Mouse (Mus musculus): ENCODE data around the gene Kcnj9. TPM values are rescaled to one million over a fixed set of nuclear protein-coding genes. Genes with fewer than 3 reads are reported as not detected.

The Kcnj9 gene
- 0.16 TPM in 1 of 4 replicates, not detected in the others for total RNA-seq (2023; ENCODE audit: inconsistent age)

GRCm38 (mm10) chr1:172329131-172329530, at the start of gene Kcnj9:
Gene Kcnj9 (minus strand): TSS chr1:172329318.

DNA sequence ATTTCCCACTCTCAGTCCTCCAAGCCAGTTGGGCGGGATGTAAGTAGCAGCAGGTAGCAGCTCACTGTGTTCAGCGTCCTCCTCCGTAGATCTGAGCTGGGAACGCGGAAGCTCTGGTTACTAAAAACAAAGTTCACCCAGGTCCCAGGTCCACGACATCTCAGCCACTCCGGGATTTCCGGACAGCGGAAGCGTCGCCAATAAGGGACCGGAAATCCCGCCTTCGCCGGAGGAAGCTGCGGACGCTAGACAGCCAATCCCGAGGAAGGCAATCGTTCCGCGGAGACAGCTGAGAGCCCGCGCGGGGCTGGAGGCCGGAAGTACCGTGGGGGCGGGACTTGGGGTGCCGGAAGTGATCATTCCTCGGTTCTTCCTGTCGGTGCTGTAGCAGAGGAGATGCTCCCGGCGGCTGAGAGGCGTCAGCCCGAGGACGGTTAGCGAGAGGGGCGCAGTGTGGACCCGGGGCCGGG, 47.1 kb upstream of the Kcnj9 start, which contains the start of gene Pigm:
TSS of gene Pigm (plus strand) at position 349 of the 470 bp plus-strand sequence.

DNA sequence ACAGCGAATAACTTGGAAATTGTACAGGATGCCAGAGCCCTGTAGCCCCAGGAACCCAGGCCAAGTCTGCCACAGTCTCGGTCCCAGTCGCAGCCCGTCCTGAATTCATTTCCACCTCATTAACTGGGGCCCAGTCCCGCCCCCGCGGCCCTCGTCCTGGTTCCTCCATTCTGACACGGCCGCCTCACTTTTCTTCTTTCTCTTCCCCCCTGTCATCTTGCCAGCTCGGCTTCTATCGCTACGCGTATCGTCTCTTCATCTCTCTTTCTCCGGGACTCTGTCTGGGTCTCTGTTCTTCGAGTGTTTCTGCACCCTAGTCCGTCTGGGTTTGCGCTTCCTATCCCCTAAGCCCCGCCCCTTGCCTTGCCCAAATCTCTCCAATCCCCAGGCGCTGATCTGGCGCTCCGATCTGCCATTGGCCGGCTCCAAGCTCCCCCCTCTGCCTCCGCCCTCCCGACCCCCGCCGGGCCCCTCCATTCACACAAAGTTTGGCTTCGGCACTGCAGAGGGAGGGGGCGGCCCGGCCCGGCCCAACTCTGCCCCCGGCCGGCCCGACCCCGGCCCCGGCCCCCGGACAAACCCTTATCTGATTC, 11.7 kb upstream of the Kcnj9 start, which contains the start of gene Kcnj10:
TSS of gene Kcnj10 (plus strand) at position 482 of the 593 bp plus-strand sequence.

GRCm38 (mm10) chr1:172297611-172298537, 31.2 kb downstream of the Kcnj9 start, which contains the start of gene Atp1a2:
Gene Atp1a2 (minus strand): TSS chr1:172298064.

Other genes starting within 250 kb of the Kcnj9 start
- 158 to 164 TPM (median 162 TPM) in 4 replicates for gene Copa, start 246.8 kb downstream of the Kcnj9 start, total RNA-seq (2023; ENCODE audit: inconsistent age)
- gene Ncstn, start 246.5 kb downstream of the Kcnj9 start, total RNA-seq (2023; ENCODE audit: inconsistent age), result 89.7 to 105 TPM (median 96.5 TPM) in 4 replicates
- 51.9 to 59.8 TPM (median 54.8 TPM) in 4 replicates for gene Pex19, start 202.6 kb downstream of the Kcnj9 start, total RNA-seq (2023; ENCODE audit: inconsistent age)
- 110 to 119 TPM (median 111 TPM) in 4 replicates for gene Dcaf8, start 181.2 kb downstream of the Kcnj9 start, total RNA-seq (2023; ENCODE audit: inconsistent age)
- 23.6 to 27.0 TPM (median 26.1 TPM) in 4 replicates for gene Pea15a, start 122.5 kb downstream of the Kcnj9 start, total RNA-seq (2023; ENCODE audit: inconsistent age)
- not detected in 4 replicates for gene Casq1, start 109.5 kb downstream of the Kcnj9 start, total RNA-seq (2023; ENCODE audit: inconsistent age)
- gene Atp1a4, start 70.9 kb downstream of the Kcnj9 start, total RNA-seq (2023; ENCODE audit: inconsistent age), result not detected in 4 replicates
- 24.2 to 34.3 TPM (median 25.5 TPM) in 4 replicates for gene Igsf8, start 67.7 kb downstream of the Kcnj9 start, total RNA-seq (2023; ENCODE audit: inconsistent age)
- 0.10 TPM in 1 of 4 replicates, not detected in the others for gene Atp1a2, start 31.3 kb downstream of the Kcnj9 start, total RNA-seq (2023; ENCODE audit: inconsistent age)
- 0.87 to 2.0 TPM (median 1.2 TPM) in 4 replicates for gene Kcnj10, start 11.9 kb upstream of the Kcnj9 start, total RNA-seq (2023; ENCODE audit: inconsistent age)
- 29.2 to 30.4 TPM (median 29.7 TPM) in 4 replicates for gene Pigm, start 47.2 kb upstream of the Kcnj9 start, total RNA-seq (2023; ENCODE audit: inconsistent age)
- 0.78 to 3.9 TPM (median 2.9 TPM) in 4 replicates for gene Slamf9, start 146.0 kb upstream of the Kcnj9 start, total RNA-seq (2023; ENCODE audit: inconsistent age)
- gene Igsf9, start 152.5 kb upstream of the Kcnj9 start, total RNA-seq (2023; ENCODE audit: inconsistent age), result 7.6 to 12.2 TPM (median 10.3 TPM) in 4 replicates
- gene Tagln2, start 170.7 kb upstream of the Kcnj9 start, total RNA-seq (2023; ENCODE audit: inconsistent age), result 117 to 134 TPM (median 125 TPM) in 4 replicates
- 3.6 to 5.2 TPM (median 4.1 TPM) in 4 replicates for gene Cfap45, start 191.5 kb upstream of the Kcnj9 start, total RNA-seq (2023; ENCODE audit: inconsistent age)
- gene Vsig8, start 226.6 kb upstream of the Kcnj9 start, total RNA-seq (2023; ENCODE audit: inconsistent age), result not detected in 4 replicates